Mouse (Mus musculus) spleen, adult 2 months (tissue): ENCODE results near the gene Cp.

Source experiments
- CTCF ChIP-seq: fragments of 200-500 bp; IDR thresholded peaks from 2 replicates; pipeline ENCODE4 v1.5.1; 2011; ENCODE audit warnings: mild to moderate bottlenecking, inconsistent platforms; ENCODE audit not compliant: insufficient read depth, insufficient read length, insufficient replicate concordance; ENCODE audit errors: extremely low read depth
- POLR2A ChIP-seq: fragments of 200-500 bp; IDR thresholded peaks from 2 replicates; pipeline ENCODE4 v1.6.1; 2011; ENCODE audit warnings: low read depth, low read length, inconsistent platforms

GRCm38 (mm10) chr3:20014454-20014853, 57.6 kb downstream of the Cp start:
- TF ChIP-seq CTCF (no peak), POLR2A (no peak)
